Comparison of ENCODE assay signal across 8 mouse cellular contexts in genomic region chr1:85794106-85794771, GRCm38 (mm10). TPM values are rescaled to one million over a fixed set of nuclear protein-coding genes. Genes with fewer than 3 reads are reported as not detected.
DNase-seq lines count a peak whose midpoint lies in the region; ATAC-seq lines count a peak whose summit lies in the region.

No protein-coding gene starts in this region.

- H3K9ac ChIP-seq in hindbrain, embryonic 15.5 days, result peak overlapping the region; percentile 93
- peak overlapping the region; percentile 96 for H3K9ac ChIP-seq in limb, embryonic 12.5 days (replicated peaks)
- peak overlapping the region; percentile 99 for H3K9ac ChIP-seq in midbrain, embryonic 12.5 days (replicated peaks)

- H3K36me3 ChIP-seq in hindbrain, embryonic 15.5 days, result no peaks in the 10 kb centered on the region
- H3K36me3 ChIP-seq in limb, embryonic 12.5 days, result peaks cover 15% of the 10 kb centered on the region; the same call in 1 of the 2 replicates
- H3K36me3 ChIP-seq in midbrain, embryonic 12.5 days, result no peaks in the 10 kb centered on the region

- peaks cover 22% of the 10 kb centered on the region for H3K4me1 ChIP-seq in hindbrain, embryonic 15.5 days (replicated peaks)
- peaks cover 11% of the 10 kb centered on the region; the same call in 1 of the 2 replicates for H3K4me1 ChIP-seq in limb, embryonic 12.5 days (replicated peaks)
- H3K4me1 ChIP-seq in midbrain, embryonic 12.5 days, result peaks cover 15% of the 10 kb centered on the region

- H3K27ac ChIP-seq in hindbrain, embryonic 15.5 days (replicated peaks), result peak overlapping the region; percentile 92
- H3K27ac ChIP-seq in limb, embryonic 12.5 days, result peak overlapping the region; percentile 95
- peak overlapping the region; percentile 98 for H3K27ac ChIP-seq in midbrain, embryonic 12.5 days (replicated peaks)

- peak; percentile 34 for DNase-seq in ovary, postnatal 36 days (ENCODE audit: low spot score)
- DNase-seq in ovary, adult 18-20 months (ENCODE audit: low spot score), result no peak
- peak; percentile 22 for DNase-seq in cerebellum, adult 8-10 months
- peak; percentile 41 to 51 for DNase-seq in spleen, postnatal 36 days (ENCODE audit: low spot score in 2 of 2)

- peak; percentile 35 for ATAC-seq in frontal cortex, adult (ENCODE audit: low TSS enrichment)
- ATAC-seq in hindbrain, embryonic 15.5 days (ENCODE audit: low FRiP score, low read depth), result peak; percentile 40
- no peak for ATAC-seq in limb, embryonic 12.5 days (ENCODE audit: insufficient number of reproducible peaks, insufficient read depth, low FRiP score, low TSS enrichment, low read depth)
- peak; percentile 3; the same call in 1 of the 2 replicates for ATAC-seq in midbrain, embryonic 12.5 days (ENCODE audit: low FRiP score, low read depth)

- H3K4me2 ChIP-seq in hindbrain, embryonic 15.5 days, result peak overlapping the region; percentile 79
- H3K4me2 ChIP-seq in limb, embryonic 12.5 days, result peak overlapping the region; percentile 75
- peak overlapping the region; percentile 68 for H3K4me2 ChIP-seq in midbrain, embryonic 12.5 days (replicated peaks)

- peak overlapping the region; percentile 88 for H3K4me3 ChIP-seq in hindbrain, embryonic 15.5 days
- H3K4me3 ChIP-seq in limb, embryonic 12.5 days (replicated peaks), result peak overlapping the region; percentile 96
- H3K4me3 ChIP-seq in midbrain, embryonic 12.5 days, result peak overlapping the region; percentile 98

- H3K9me3 ChIP-seq in hindbrain, embryonic 15.5 days, result no peaks in the 10 kb centered on the region
- no peaks in the 10 kb centered on the region for H3K9me3 ChIP-seq in limb, embryonic 12.5 days
- H3K9me3 ChIP-seq in midbrain, embryonic 12.5 days, result no peaks in the 10 kb centered on the region

- under 1% methylated on average over 38 of the region's 38 CpGs for WGBS in hindbrain, embryonic 15.5 days
- WGBS in limb, embryonic 12.5 days, result under 1% methylated on average over 38 of the region's 38 CpGs
- WGBS in midbrain, embryonic 12.5 days, result under 1% methylated on average over 38 of the region's 38 CpGs

- no peaks in the 10 kb centered on the region for H3K27me3 ChIP-seq in hindbrain, embryonic 15.5 days
- no peaks in the 10 kb centered on the region; the same call in 1 of the 2 replicates for H3K27me3 ChIP-seq in limb, embryonic 12.5 days
- no peaks in the 10 kb centered on the region; the same call in 1 of the 2 replicates for H3K27me3 ChIP-seq in midbrain, embryonic 12.5 days

RNA-seq across cellular contexts. Expression of gene Cab39, which starts 1.0 kb away (rescaled TPM):
- polyA plus RNA-seq in hindbrain, embryonic 15.5 days (2015; fragmentation: Nextera tagmentation; extraction: Ambion mirVana), result 46.4 and 50.0 TPM in 2 replicates
- 42.5 and 46.3 TPM in 2 replicates for polyA plus RNA-seq in limb, embryonic 12.5 days (2016; fragmentation: Nextera tagmentation; extraction: Ambion mirVana)
- 69.2 and 79.9 TPM in 2 replicates for polyA plus RNA-seq in midbrain, embryonic 12.5 days (2016; fragmentation: Nextera tagmentation; extraction: Ambion mirVana)

RNA-seq across cellular contexts. Expression of gene A630001G21Rik, which starts 15.8 kb away (rescaled TPM):
- polyA plus RNA-seq in hindbrain, embryonic 15.5 days (2015; fragmentation: Nextera tagmentation; extraction: Ambion mirVana), result 0.61 and 0.79 TPM in 2 replicates
- 1.0 and 1.2 TPM in 2 replicates for polyA plus RNA-seq in limb, embryonic 12.5 days (2016; fragmentation: Nextera tagmentation; extraction: Ambion mirVana)
- polyA plus RNA-seq in midbrain, embryonic 12.5 days (2016; fragmentation: Nextera tagmentation; extraction: Ambion mirVana), result 0.72 and 1.1 TPM in 2 replicates
